ENCODE assay signal across 8 mouse cellular contexts in genomic region chr13:22019934-22020835, GRCm38 (mm10). TPM values are rescaled to one million over a fixed set of nuclear protein-coding genes. Genes with fewer than 3 reads are reported as not detected.
A peak's percentile ranks its signal among the peaks of the same experiment; 100 is the strongest.
DNase-seq lines count a peak whose midpoint lies in the region; ATAC-seq and TF ChIP-seq lines count a peak whose summit lies in the region.

No protein-coding gene starts in this region.

- DNase-seq in heart, adult 8-10 months (ENCODE audit: low spot score): no peak
- no peak for DNase-seq in liver, embryonic 13.5 days
- DNase-seq in spleen, postnatal 4 days (ENCODE audit: low spot score in 2 of 2): peak; percentile 56 to 78
- no peak for DNase-seq in c-Kit-positive CD71-positive TER-119-positive erythroid progenitor cells, embryonic 14.5 days (ENCODE audit: low spot score)

- H3K4me2 ChIP-seq in heart, embryonic 11.5 days: peak overlapping the region; percentile 72
- peak overlapping the region; percentile 78 for H3K4me2 ChIP-seq in heart, embryonic 16.5 days (ENCODE audit: low read depth, low read length)
- peak overlapping the region; percentile 81 for H3K4me2 ChIP-seq in liver, embryonic 13.5 days

- no peak for TF ChIP-seq POLR2A in bone marrow macrophage, adult 2 months (IDR thresholded peaks at IDR 0.05; ENCODE audit: borderline replicate concordance, low read depth, low read length)

- H3K27ac ChIP-seq in heart, embryonic 11.5 days (ENCODE audit: low read depth, low read length): no peak overlapping the region
- H3K27ac ChIP-seq in bone marrow macrophage, adult 2 months (ENCODE audit: insufficient read depth, low read depth, low read length): no peak overlapping the region
- peak overlapping the region; percentile 15; the same call in 1 of the 2 replicates for H3K27ac ChIP-seq in heart, embryonic 16.5 days (ENCODE audit: low read length)
- H3K27ac ChIP-seq in liver, embryonic 13.5 days: peak overlapping the region; percentile 59

- H3K9me3 ChIP-seq in heart, embryonic 11.5 days (replicated peaks; ENCODE audit: control insufficient read depth, low read length): no peaks in the 10 kb centered on the region
- no peaks in the 10 kb centered on the region for H3K9me3 ChIP-seq in heart, embryonic 16.5 days (replicated peaks; ENCODE audit: control insufficient read depth, low read length)
- H3K9me3 ChIP-seq in liver, embryonic 13.5 days (replicated peaks): no peaks in the 10 kb centered on the region

- H3K4me1 ChIP-seq in heart, embryonic 11.5 days (ENCODE audit: control insufficient read depth, insufficient read depth, low read length): 0 out of 2 replicates have a peak, but pooled peaks cover 2% of the 10 kb centered on the region
- peaks cover 4% of the 10 kb centered on the region; the same call in 1 of the 2 replicates for H3K4me1 ChIP-seq in bone marrow macrophage, adult 2 months (ENCODE audit: control insufficient read depth, insufficient read depth, low read length)
- H3K4me1 ChIP-seq in heart, embryonic 16.5 days (ENCODE audit: control insufficient read depth, insufficient read depth, low read length): no peaks in the 10 kb centered on the region
- H3K4me1 ChIP-seq in liver, embryonic 13.5 days (replicated peaks): peaks cover 24% of the 10 kb centered on the region

- under 1% methylated on average over 44 of the region's 44 CpGs for WGBS in heart, embryonic 11.5 days (ENCODE audit: insufficient replicate concordance)
- under 1% methylated on average over 44 of the region's 44 CpGs for WGBS in heart, embryonic 16.5 days
- under 1% methylated on average over 44 of the region's 44 CpGs for WGBS in liver, embryonic 13.5 days (ENCODE audit: insufficient replicate concordance)

- H3K36me3 ChIP-seq in heart, embryonic 11.5 days (ENCODE audit: control insufficient read depth, insufficient read depth, low read length): no peaks in the 10 kb centered on the region
- no peaks in the 10 kb centered on the region for H3K36me3 ChIP-seq in heart, embryonic 16.5 days (ENCODE audit: control insufficient read depth, insufficient read depth)
- H3K36me3 ChIP-seq in liver, embryonic 13.5 days: no peaks in the 10 kb centered on the region

- 0 out of 2 replicates have a peak, but pooled peaks have one; percentile 58 for ATAC-seq in heart, embryonic 11.5 days (replicated peaks; ENCODE audit: insufficient number of reproducible peaks, low FRiP score, low TSS enrichment)
- ATAC-seq in heart, embryonic 16.5 days (replicated peaks; ENCODE audit: extremely low read depth, insufficient read depth, low FRiP score): no peak
- ATAC-seq in liver, embryonic 13.5 days (ENCODE audit: low read depth): peak; percentile 67
- no peak for ATAC-seq in monocyte, adult 5-6 weeks (replicated peaks; ENCODE audit: insufficient number of reproducible peaks, low FRiP score, low TSS enrichment, poor library complexity, severe bottlenecking)

- H3K27me3 ChIP-seq in heart, embryonic 11.5 days (ENCODE audit: control insufficient read depth, insufficient read depth, low read length): peaks cover 6% of the 10 kb centered on the region
- peaks cover 11% of the 10 kb centered on the region for H3K27me3 ChIP-seq in heart, embryonic 16.5 days (ENCODE audit: control insufficient read depth, insufficient read depth, low read length)
- H3K27me3 ChIP-seq in liver, embryonic 13.5 days: peaks cover 3% of the 10 kb centered on the region; the same call in 1 of the 2 replicates

- no peak for TF ChIP-seq CTCF in bone marrow macrophage, adult 2 months (IDR thresholded peaks at IDR 0.05; ENCODE audit: low read depth, low read length)

- peak overlapping the region; percentile 68 for H3K9ac ChIP-seq in heart, embryonic 11.5 days (ENCODE audit: low read depth, low read length)
- peak overlapping the region; percentile 70 for H3K9ac ChIP-seq in heart, embryonic 16.5 days (ENCODE audit: low read length)
- H3K9ac ChIP-seq in liver, embryonic 13.5 days: peak overlapping the region; percentile 80

- peak overlapping the region; percentile 61 for H3K4me3 ChIP-seq in heart, embryonic 11.5 days (ENCODE audit: low read depth, low read length)
- peak overlapping the region; percentile 57 for H3K4me3 ChIP-seq in bone marrow macrophage, adult 2 months (ENCODE audit: insufficient read depth, low read length)
- H3K4me3 ChIP-seq in heart, embryonic 16.5 days (ENCODE audit: low read length): peak overlapping the region; percentile 64
- peak overlapping the region; percentile 70 for H3K4me3 ChIP-seq in liver, embryonic 13.5 days (replicated peaks)

RNA-seq across cellular contexts. Expression of gene Prss16, which starts 10.6 kb away (rescaled TPM):
- polyA plus RNA-seq in heart, embryonic 11.5 days (2014; fragmentation: Nextera tagmentation; extraction: Ambion mirVana): 0.24 and 0.66 TPM in 2 replicates
- total RNA-seq in heart, adult 8-10 months (2022): under 1 TPM in 1 of 4 experiments, not detected in 3; 0.22 TPM
- polyA plus RNA-seq in bone marrow macrophage, adult 2 months (2012; ENCODE audit: insufficient read depth, insufficient read length, missing spikeins): 3.0 and 3.4 TPM in 2 replicates
- polyA plus RNA-seq in heart, embryonic 16.5 days (2015; fragmentation: Nextera tagmentation; extraction: Ambion mirVana): 62.9 and 135 TPM in 2 replicates
- 0.25 and 0.39 TPM in 2 replicates for polyA plus RNA-seq in liver, embryonic 13.5 days (2015; fragmentation: Nextera tagmentation; extraction: Ambion mirVana)
- 0.10 to 0.64 TPM in 2 of 3 replicates, not detected in the other for total RNA-seq in monocyte, adult 5-6 weeks (2017)

RNA-seq across cellular contexts. Expression of gene Hist1h2ah, which starts 15.2 kb away (rescaled TPM):
- 10.1 TPM in 1 of 2 replicates, not detected in the other for polyA plus RNA-seq in heart, embryonic 11.5 days (2014; fragmentation: Nextera tagmentation; extraction: Ambion mirVana)
- total RNA-seq in heart, adult 8-10 months (2022): 10 to 100 TPM in 2 of 4 experiments, 1 to 10 TPM in 2; 1.7 to 11.1 (median 9.1) TPM
- polyA plus RNA-seq in bone marrow macrophage, adult 2 months (2012; ENCODE audit: insufficient read depth, insufficient read length, missing spikeins): not detected in 2 replicates
- polyA plus RNA-seq in heart, embryonic 16.5 days (2015; fragmentation: Nextera tagmentation; extraction: Ambion mirVana): 5.3 and 7.9 TPM in 2 replicates
- polyA plus RNA-seq in liver, embryonic 13.5 days (2015; fragmentation: Nextera tagmentation; extraction: Ambion mirVana): 3.6 and 18.3 TPM in 2 replicates
- 11.3 to 37.5 TPM in 2 of 3 replicates, not detected in the other for total RNA-seq in monocyte, adult 5-6 weeks (2017)

RNA-seq across cellular contexts. Expression of gene Hist1h2bk, which starts 15.5 kb away (rescaled TPM):
- polyA plus RNA-seq in heart, embryonic 11.5 days (2014; fragmentation: Nextera tagmentation; extraction: Ambion mirVana): 2.2 and 3.9 TPM in 2 replicates
- 10 to 100 TPM in 1 of 4 experiments, 1 to 10 TPM in 3; 4.6 to 13.2 (median 8.3) TPM for total RNA-seq in heart, adult 8-10 months (2022)
- 2.9 and 5.5 TPM in 2 replicates for polyA plus RNA-seq in bone marrow macrophage, adult 2 months (2012; ENCODE audit: insufficient read depth, insufficient read length, missing spikeins)
- polyA plus RNA-seq in heart, embryonic 16.5 days (2015; fragmentation: Nextera tagmentation; extraction: Ambion mirVana): 1.6 and 3.1 TPM in 2 replicates
- 3.5 and 3.7 TPM in 2 replicates for polyA plus RNA-seq in liver, embryonic 13.5 days (2015; fragmentation: Nextera tagmentation; extraction: Ambion mirVana)
- 6.8 to 12.3 TPM (median 11.3 TPM) in 3 replicates for total RNA-seq in monocyte, adult 5-6 weeks (2017)

RNA-seq across cellular contexts. Expression of gene Hist1h4i, which starts 21.0 kb away (rescaled TPM):
- 12.1 and 15.7 TPM in 2 replicates for polyA plus RNA-seq in heart, embryonic 11.5 days (2014; fragmentation: Nextera tagmentation; extraction: Ambion mirVana)
- total RNA-seq in heart, adult 8-10 months (2022): 10 to 100 TPM; 11.6 to 17.7 (median 15.2) TPM
- 7.5 and 8.2 TPM in 2 replicates for polyA plus RNA-seq in bone marrow macrophage, adult 2 months (2012; ENCODE audit: insufficient read depth, insufficient read length, missing spikeins)
- polyA plus RNA-seq in heart, embryonic 16.5 days (2015; fragmentation: Nextera tagmentation; extraction: Ambion mirVana): 9.0 and 10.6 TPM in 2 replicates
- polyA plus RNA-seq in liver, embryonic 13.5 days (2015; fragmentation: Nextera tagmentation; extraction: Ambion mirVana): 38.8 and 52.6 TPM in 2 replicates
- 13.3 to 29.5 TPM (median 23.6 TPM) in 3 replicates for total RNA-seq in monocyte, adult 5-6 weeks (2017)

RNA-seq across cellular contexts. Expression of gene Hist1h2ag, which starts 22.6 kb away (rescaled TPM):
- polyA plus RNA-seq in heart, embryonic 11.5 days (2014; fragmentation: Nextera tagmentation; extraction: Ambion mirVana): 12.3 and 19.7 TPM in 2 replicates
- total RNA-seq in heart, adult 8-10 months (2022): 10 to 100 TPM in 1 of 4 experiments, 1 to 10 TPM in 3; 2.7 to 12.6 (median 6.6) TPM
- polyA plus RNA-seq in bone marrow macrophage, adult 2 months (2012; ENCODE audit: insufficient read depth, insufficient read length, missing spikeins): 5.0 and 7.4 TPM in 2 replicates
- polyA plus RNA-seq in heart, embryonic 16.5 days (2015; fragmentation: Nextera tagmentation; extraction: Ambion mirVana): 13.3 and 22.0 TPM in 2 replicates
- polyA plus RNA-seq in liver, embryonic 13.5 days (2015; fragmentation: Nextera tagmentation; extraction: Ambion mirVana): 17.9 and 18.6 TPM in 2 replicates
- 17.4 to 59.7 TPM in 2 of 3 replicates, not detected in the other for total RNA-seq in monocyte, adult 5-6 weeks (2017)

Comparison
In these comparisons a context has a peak if more than half of its experiments do, and no peak if none do; other contexts are left out.
1. ATAC-seq: peak in heart, embryonic 11.5 days (single experiment) and liver, embryonic 13.5 days (single experiment); none in heart, embryonic 16.5 days (single experiment) and monocyte, adult 5-6 weeks (single experiment).
2. H3K27ac ChIP-seq: peak in heart, embryonic 16.5 days (single experiment) and liver, embryonic 13.5 days (single experiment); none in heart, embryonic 11.5 days (single experiment) and bone marrow macrophage, adult 2 months (single experiment).
3. RNA of gene Prss16, which starts 10.6 kb away (polyA plus RNA-seq): 62.9 to 135 TPM in heart, embryonic 16.5 days; 3.0 to 3.4 TPM in bone marrow macrophage, adult 2 months, 0.24 to 0.66 TPM in heart, embryonic 11.5 days and 0.25 to 0.39 TPM in liver, embryonic 13.5 days; every median in the first group is over 10 times any median in the second.
4. DNase-seq: peak in spleen, postnatal 4 days (2 of 2); none in heart, adult 8-10 months (single experiment), liver, embryonic 13.5 days (single experiment) and c-Kit-positive CD71-positive TER-119-positive erythroid progenitor cells, embryonic 14.5 days (single experiment).
5. Peak in every context shown above with its lines, with median percentiles within 50 percentile points of each other: H3K4me2 ChIP-seq, H3K4me3 ChIP-seq and H3K9ac ChIP-seq.